Mouse (Mus musculus): ENCODE results near the gene Acbd6.

Acbd6 gene

DNA sequence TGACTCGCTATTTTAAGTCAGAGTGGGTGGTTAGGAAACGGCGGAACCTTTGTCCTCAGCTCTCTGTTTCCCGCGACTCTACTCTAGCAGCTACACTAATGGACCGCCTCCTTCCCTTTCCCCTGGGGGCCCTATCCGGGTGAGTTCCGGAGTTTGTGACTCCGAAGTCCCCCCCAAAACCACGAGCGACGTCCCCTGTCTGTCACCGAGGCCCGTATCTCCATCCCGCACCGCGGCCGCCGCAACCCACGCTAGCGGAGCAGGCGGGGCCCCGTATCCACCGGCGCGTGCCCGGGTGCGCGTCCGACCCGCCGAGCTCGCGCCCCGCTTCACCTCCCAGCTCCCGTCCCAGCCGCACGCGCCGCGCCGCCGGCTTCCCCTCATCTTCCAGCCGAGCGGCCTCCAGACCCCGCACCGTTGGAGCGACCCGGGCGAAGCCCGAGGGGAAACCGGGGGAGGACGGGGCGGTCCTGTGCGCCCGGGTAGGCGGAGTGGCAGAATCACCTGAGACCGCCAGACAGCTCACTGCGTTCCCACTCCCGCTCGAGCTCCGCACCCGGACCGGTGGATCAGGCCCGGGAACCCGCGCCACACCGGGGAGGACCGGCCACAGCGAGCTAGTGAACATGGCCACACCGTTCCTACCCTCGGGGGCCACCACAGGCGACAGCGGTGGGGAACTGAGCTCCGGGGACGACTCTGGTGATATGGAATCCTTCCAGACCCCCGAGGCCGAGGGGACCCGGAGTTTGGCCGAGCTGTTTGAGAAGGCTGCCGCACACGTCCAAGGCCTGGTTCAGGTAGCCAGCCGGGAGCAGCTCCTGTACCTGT is at the start of gene Acbd6:
Acbd6 (plus strand) TSS at position 109 of the 831 bp plus-strand sequence.
- DNase-seq (ENCODE audit: low spot score), result peak; percentile 73

DNA sequence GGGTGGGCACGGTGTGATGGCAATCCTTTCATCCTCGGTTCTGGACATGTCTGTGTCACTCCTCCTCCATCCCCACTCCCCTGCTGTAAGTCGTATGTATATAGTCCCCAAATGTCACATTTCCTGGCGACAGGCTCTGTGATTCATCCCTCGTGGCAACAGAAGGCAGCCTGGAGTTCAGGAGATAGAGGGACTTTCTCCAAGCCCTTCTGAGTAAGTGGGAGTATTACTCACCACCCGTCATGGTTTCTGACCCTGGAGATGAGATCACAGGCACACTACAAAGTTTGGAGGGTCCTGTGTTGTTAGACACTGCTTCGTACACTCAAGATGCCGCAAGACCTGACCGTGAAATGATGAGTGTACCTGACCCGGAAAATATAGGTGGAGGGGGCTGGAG is 47.7 kb upstream of the Acbd6 start:
- no peak for DNase-seq (ENCODE audit: low spot score)

- DNase-seq (ENCODE audit: low spot score), result no peak
Measured at GRCm38 (mm10) chr1:155515866-155516265, 42.1 kb upstream of the Acbd6 start.

DNA sequence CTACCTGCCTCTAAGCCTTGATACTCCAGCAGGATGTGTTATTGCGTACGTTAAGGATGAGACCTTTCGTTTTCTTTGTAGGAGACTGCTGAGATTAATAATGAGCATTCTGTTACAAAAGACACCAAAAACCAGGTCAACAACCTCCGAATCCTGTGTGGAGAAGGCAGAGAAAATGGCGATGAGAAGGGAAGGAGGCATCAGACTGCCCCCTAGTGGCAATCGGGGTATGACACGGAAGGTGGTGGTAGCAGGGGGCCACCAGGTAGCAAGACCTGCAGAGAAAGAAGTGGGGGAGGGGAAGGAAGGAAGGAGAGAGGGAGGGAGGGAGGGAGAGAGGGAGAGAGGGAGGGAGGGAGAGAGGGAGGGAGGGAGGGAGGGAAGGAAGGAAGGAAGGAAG is 41.3 kb upstream of the Acbd6 start:
- DNase-seq (ENCODE audit: low spot score), result peak; percentile 47

GRCm38 (mm10) chr1:155517060-155517459 is 40.9 kb upstream of the Acbd6 start:
- no peak for DNase-seq (ENCODE audit: low spot score)

- no peak for DNase-seq (ENCODE audit: low spot score)
Measured at GRCm38 (mm10) chr1:155520285-155520684, 37.6 kb upstream of the Acbd6 start.

GRCm38 (mm10) chr1:155522493-155522892 is 35.4 kb upstream of the Acbd6 start:
- no peak for DNase-seq (ENCODE audit: low spot score)

GRCm38 (mm10) chr1:155526176-155526575 is 31.7 kb upstream of the Acbd6 start:
- no peak for DNase-seq (ENCODE audit: low spot score)

GRCm38 (mm10) chr1:155527027-155527786 is 30.7 kb upstream of the Acbd6 start:
- no peak for DNase-seq (ENCODE audit: low spot score)

DNA sequence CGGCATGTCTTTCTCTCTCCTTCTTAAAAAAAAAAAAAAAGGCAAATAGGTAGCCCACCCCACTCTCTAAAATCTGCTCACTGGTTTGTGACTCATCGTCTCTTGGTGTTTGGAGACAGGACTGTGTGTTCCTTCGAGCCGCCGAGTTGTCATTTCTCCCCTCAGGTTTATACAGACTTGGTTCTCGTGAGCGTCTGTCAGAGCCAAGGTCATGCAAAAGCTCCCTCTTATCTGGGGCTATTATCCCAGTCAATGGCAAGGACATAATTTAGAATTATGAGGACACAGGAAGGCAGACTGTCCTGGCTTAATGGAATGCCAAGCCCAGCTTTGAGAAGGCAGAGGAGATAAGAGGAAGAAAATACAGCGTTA is 30.1 kb upstream of the Acbd6 start:
- peak; percentile 11 for DNase-seq (ENCODE audit: low spot score)

GRCm38 (mm10) chr1:155528405-155529119 is 29.4 kb upstream of the Acbd6 start:
- no peak for DNase-seq (ENCODE audit: low spot score)

DNA sequence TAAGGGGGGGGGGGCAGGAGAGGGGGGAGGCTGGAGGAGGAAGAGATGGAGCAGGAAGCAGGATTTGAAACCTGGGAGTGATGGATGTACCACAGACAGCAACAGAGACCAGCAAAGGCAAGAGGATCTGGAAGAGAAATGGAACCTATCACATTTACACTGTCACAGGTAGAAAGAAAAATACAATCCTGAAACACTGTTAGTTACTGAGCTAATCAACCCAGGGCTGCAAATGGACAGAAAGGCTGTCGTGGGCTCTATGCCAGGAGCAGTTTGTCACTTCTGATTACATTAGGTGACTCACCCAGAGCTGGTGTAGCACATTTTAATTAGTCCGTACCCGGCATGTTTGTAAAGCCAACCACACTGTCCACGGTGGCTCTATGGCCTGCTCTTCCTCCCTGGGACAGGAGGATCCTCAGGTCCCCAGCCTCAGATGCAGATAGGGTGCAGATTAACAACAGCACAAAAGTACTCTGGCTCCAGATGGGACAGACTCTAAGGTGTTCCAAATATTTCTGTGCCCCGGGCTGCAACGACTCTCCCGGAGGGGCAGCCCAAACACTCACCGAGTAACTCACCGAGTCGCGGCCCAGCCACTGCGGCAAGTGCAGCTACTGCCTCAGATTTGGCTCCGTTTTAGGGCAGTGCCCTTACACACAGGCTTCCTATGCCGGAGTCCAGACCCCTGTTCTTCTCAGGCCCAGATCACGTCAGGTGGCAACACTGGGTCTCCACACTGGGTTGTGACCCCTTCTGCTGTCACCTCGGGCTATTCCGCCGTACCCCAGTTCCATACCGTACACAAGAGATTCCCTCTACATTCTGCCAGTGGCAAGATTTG is 28.6 kb upstream of the Acbd6 start:
- DNase-seq (ENCODE audit: low spot score), result no peak

DNA sequence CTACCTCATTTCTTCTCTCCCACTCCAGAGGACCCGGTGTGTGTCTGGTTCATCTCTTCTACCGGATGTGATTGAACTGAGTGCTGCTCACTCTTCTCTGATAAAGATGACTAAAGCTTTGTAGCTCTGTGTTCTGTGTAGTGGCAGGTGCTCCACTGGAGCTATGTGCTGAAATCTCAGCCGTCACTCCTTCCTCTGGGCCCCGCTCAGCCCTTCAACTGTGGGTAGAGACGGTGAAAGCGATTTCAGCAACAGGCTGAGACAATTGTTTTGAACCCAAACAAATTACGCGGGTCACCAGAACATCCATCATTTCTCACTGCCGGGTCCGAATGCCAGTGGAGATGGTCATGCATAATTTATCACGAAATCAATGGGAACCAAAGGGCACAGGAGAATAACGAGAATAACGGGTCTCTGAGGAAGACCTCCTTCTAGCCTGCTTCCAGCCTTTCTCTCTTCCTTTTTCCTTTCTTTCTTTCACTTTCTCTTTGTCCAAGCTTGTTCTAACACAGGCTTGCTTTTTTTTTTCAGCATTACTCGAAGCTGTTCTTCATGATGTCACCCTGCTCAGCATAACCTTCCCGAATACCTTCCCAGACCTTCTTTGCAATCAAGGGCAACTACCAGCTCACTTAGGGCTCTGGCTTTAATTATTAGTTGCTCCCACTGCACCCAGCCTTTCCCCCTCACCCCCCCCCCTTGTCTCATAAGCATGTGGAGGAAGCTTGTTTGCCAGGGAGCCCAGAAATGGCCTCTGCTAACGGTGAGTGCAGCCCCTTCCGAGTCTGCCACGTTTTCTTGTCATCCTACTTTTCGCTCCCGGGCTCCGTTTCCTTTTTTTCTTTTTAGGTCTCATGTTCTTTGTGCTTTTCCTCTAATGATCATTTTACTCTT is 27.1 kb upstream of the Acbd6 start:
- DNase-seq (ENCODE audit: low spot score), result no peak

GRCm38 (mm10) chr1:155532396-155532795 is 25.5 kb upstream of the Acbd6 start:
- no peak for DNase-seq (ENCODE audit: low spot score)

GRCm38 (mm10) chr1:155532833-155533688 is 24.9 kb upstream of the Acbd6 start:
- DNase-seq (ENCODE audit: low spot score), result peak; percentile 9

- no peak for DNase-seq (ENCODE audit: low spot score)
Measured at GRCm38 (mm10) chr1:155533689-155533965, 24.3 kb upstream of the Acbd6 start.

GRCm38 (mm10) chr1:155537005-155537642 is 20.8 kb upstream of the Acbd6 start:
- DNase-seq (ENCODE audit: low spot score), result no peak

- no peak for DNase-seq (ENCODE audit: low spot score)
Measured at GRCm38 (mm10) chr1:155538006-155538405, 19.9 kb upstream of the Acbd6 start.

DNA sequence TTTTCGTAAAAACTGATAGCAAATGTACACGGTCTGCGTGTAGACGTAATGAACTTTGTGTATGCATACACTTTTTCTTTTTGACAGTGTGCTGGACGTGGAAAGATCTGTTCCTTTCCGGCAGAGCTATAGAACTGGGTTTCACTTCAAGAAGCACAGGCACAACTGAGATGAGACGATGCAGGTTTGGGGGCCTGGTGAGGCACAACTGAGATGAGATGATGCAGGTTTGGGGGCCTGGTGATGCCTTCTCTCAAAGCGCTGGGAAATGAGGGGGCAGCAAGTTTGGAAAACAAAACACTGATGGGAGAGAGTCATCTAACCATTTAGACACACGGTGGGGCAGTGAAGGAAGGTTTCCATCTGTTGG is 293 bp upstream of the Acbd6 start:
- no peak for DNase-seq (ENCODE audit: low spot score)

- DNase-seq (ENCODE audit: low spot score), result no peak
Measured at GRCm38 (mm10) chr1:155560021-155560420, 2.1 kb downstream of the Acbd6 start.
